Mouse (Mus musculus) lung, postnatal 0 days (tissue): ENCODE measurements around the gene Trappc10. TPM values are rescaled to one million over a fixed set of nuclear protein-coding genes. Genes with fewer than 3 reads are reported as not detected.
A peak's percentile ranks its signal among the peaks of the same experiment; 100 is the strongest.

Experiments
- ATAC-seq: fragments of 200-750 bp; cut with Nextera tagmentation; 2 replicates; pipeline ENCODE4 v1.8.0; 2017; ENCODE audit warnings: moderate library complexity
- DNase-seq: peaks from one replicate; pipeline ENCODE4 v3.0.0-alpha.2; 2016; ENCODE audit warnings: low spot score
- H3K27ac ChIP-seq: fragments of 300-500 bp; sonication (generic); 2 replicates; pipeline ENCODE4 v1.5.1; 2014; ENCODE audit warnings: antibody characterized with exemption, mild to moderate bottlenecking, low read length, mixed read lengths
- H3K27me3 ChIP-seq: fragments of 300-500 bp; sonication (generic); replicated peaks from 2 replicates; pipeline ENCODE4 v1.6.1; 2014; ENCODE audit warnings: low read length, mixed read lengths; ENCODE audit not compliant: insufficient read depth
- H3K36me3 ChIP-seq: fragments of 300-500 bp; sonication (generic); 2 replicates; pipeline ENCODE4 v1.6.1; 2014; ENCODE audit warnings: low read length, mixed read lengths; ENCODE audit not compliant: insufficient read depth
- H3K4me1 ChIP-seq: fragments of 300-500 bp; sonication (generic); 2 replicates; pipeline ENCODE4 v1.6.1; 2014; ENCODE audit warnings: antibody characterized with exemption, low read depth, low read length, mixed read lengths; ENCODE audit not compliant: insufficient read depth
- H3K4me2 ChIP-seq: fragments of 300-500 bp; sonication (generic); replicated peaks from 2 replicates; pipeline ENCODE4 v1.6.1; 2014; ENCODE audit warnings: low read depth, mild to moderate bottlenecking, low read length, moderate library complexity, mixed read lengths
- H3K4me3 ChIP-seq: fragments of 300-500 bp; sonication (generic); 2 replicates; pipeline ENCODE4 v1.5.1; 2014; ENCODE audit warnings: low read depth, low read length
- H3K9ac ChIP-seq: fragments of 300-500 bp; sonication (generic); replicated peaks from 2 replicates; pipeline ENCODE4 v1.6.1; 2014; ENCODE audit warnings: low read depth, mild to moderate bottlenecking
- H3K9me3 ChIP-seq: fragments of 300-500 bp; sonication (generic); 2 replicates; pipeline ENCODE4 v1.6.1; 2016; ENCODE audit warnings: low read length, mixed read lengths
- CTCF ChIP-seq: IDR thresholded peaks from 2 replicates; pipeline ENCODE4 v1.5.1; 2016; ENCODE audit warnings: antibody characterized with exemption, mild to moderate bottlenecking
- EP300 ChIP-seq: IDR thresholded peaks from 2 replicates; pipeline ENCODE4 v1.6.1; 2016; ENCODE audit warnings: antibody characterized with exemption, mild to moderate bottlenecking, control low read depth
- WGBS: fragments of 180-500 bp; shearing (Covaris S2); extraction: QIAGEN DNeasy Blood & Tissue Kit; methylation state at CpG from one replicate; pipeline ENCODE4 v1.1.7; 2014; 5-methylcytosine and 5-hydroxymethylcytosine counted together
- polyA plus RNA-seq: library from polyadenylated mRNA; unstranded; fragments of >200 nt; fragmentation: Nextera tagmentation; extraction: Ambion mirVana; gene quantifications from 2 replicates; pipeline ENCODE4 v1.2.1, GENCODE M21; 2015

The Trappc10 gene
- 19.2 and 19.9 TPM in 2 replicates for polyA plus RNA-seq

GRCm38 (mm10) chr10:78244438-78245224 lies at the start of gene Trappc10:
Gene Trappc10 (minus strand): TSS chr10:78244641.
- WGBS, result 0% methylated on average over 40 of the region's 74 CpGs
- no peak for TF ChIP-seq CTCF
- TF ChIP-seq EP300, result peak; percentile 21; the same call in 1 of the 2 replicates

GRCm38 (mm10) chr10:78293576-78293975 lies 49.1 kb upstream of the Trappc10 start:
- TF ChIP-seq CTCF (no peak), EP300 (no peak)
- Histone ChIP-seq H3K27ac (no peak overlapping the region), H3K27me3 (no peaks in the 10 kb centered on the region), H3K4me3 (no peak overlapping the region), H3K4me1 (peaks cover 16% of the 10 kb centered on the region; the same call in 1 of the 2 replicates), H3K36me3 (no peaks in the 10 kb centered on the region), H3K9me3 (no peaks in the 10 kb centered on the region), H3K4me2 (no peak overlapping the region), H3K9ac (no peak overlapping the region)
- WGBS, result 67% methylated on average over 1 of the region's 1 CpGs
- DNase-seq (no peak), ATAC-seq (no peak)

More at GRCm38 (mm10) chr10:78244438-78245224, at the start of gene Trappc10:
- peak within 1 kb of the TSS; percentile 72 for H3K27ac ChIP-seq
- no peaks in the 10 kb centered on the region for H3K36me3 ChIP-seq
- H3K9me3 ChIP-seq, result no peaks in the 10 kb centered on the region
- DNase-seq (peak; percentile 93), ATAC-seq (peak; percentile 98)
- H3K9ac ChIP-seq, result peak within 1 kb of the TSS; percentile 74
- peaks cover 12% of the 10 kb centered on the region for H3K4me1 ChIP-seq
- H3K27me3 ChIP-seq, result no peaks in the 10 kb centered on the region
- peak within 1 kb of the TSS; percentile 74 for H3K4me3 ChIP-seq
- H3K4me2 ChIP-seq, result peak within 1 kb of the TSS; percentile 91

GRCm38 (mm10) chr10:78292381-78292780 lies 47.9 kb upstream of the Trappc10 start:
- WGBS, result 89% methylated on average over 5 of the region's 5 CpGs

GRCm38 (mm10) chr10:78290730-78291535 lies 46.5 kb upstream of the Trappc10 start:
- H3K4me2 ChIP-seq, result no peak overlapping the region
- no peak overlapping the region for H3K4me3 ChIP-seq
- H3K36me3 ChIP-seq, result peaks cover 17% of the 10 kb centered on the region; the same call in 1 of the 2 replicates
- no peak overlapping the region for H3K27ac ChIP-seq
- DNase-seq (peak; percentile 6), ATAC-seq (no peak)
- no peaks in the 10 kb centered on the region for H3K27me3 ChIP-seq
- no peaks in the 10 kb centered on the region for H3K4me1 ChIP-seq
- WGBS, result 75% methylated on average over 8 of the region's 8 CpGs
- H3K9me3 ChIP-seq, result no peaks in the 10 kb centered on the region
- H3K9ac ChIP-seq, result no peak overlapping the region
- TF ChIP-seq EP300 (no peak), CTCF (no peak)

More at GRCm38 (mm10) chr10:78292381-78292780, 47.9 kb upstream of the Trappc10 start:
- Histone ChIP-seq H3K27ac (no peak overlapping the region), H3K9me3 (no peaks in the 10 kb centered on the region), H3K4me1 (peaks cover 6% of the 10 kb centered on the region; the same call in 1 of the 2 replicates), H3K4me2 (no peak overlapping the region), H3K4me3 (no peak overlapping the region), H3K27me3 (no peaks in the 10 kb centered on the region), H3K36me3 (0 out of 2 replicates have a peak, but pooled peaks cover 2% of the 10 kb centered on the region), H3K9ac (no peak overlapping the region)
- DNase-seq (no peak), ATAC-seq (no peak)
- no peak for TF ChIP-seq CTCF
- TF ChIP-seq EP300, result no peak

- Histone ChIP-seq H3K9ac (no peak overlapping the region), H3K4me3 (no peak overlapping the region), H3K27me3 (no peaks in the 10 kb centered on the region), H3K4me1 (no peaks in the 10 kb centered on the region), H3K4me2 (no peak overlapping the region), H3K36me3 (peaks cover 21% of the 10 kb centered on the region), H3K9me3 (no peaks in the 10 kb centered on the region), H3K27ac (no peak overlapping the region)
- TF ChIP-seq EP300, result no peak
- no peak for TF ChIP-seq CTCF
- WGBS, result 93% methylated on average over 4 of the region's 4 CpGs
- ATAC-seq, result no peak
- no peak for DNase-seq
Observed at GRCm38 (mm10) chr10:78288896-78289295, 44.5 kb upstream of the Trappc10 start.

GRCm38 (mm10) chr10:78288135-78288534 lies 43.7 kb upstream of the Trappc10 start:
- Histone ChIP-seq H3K4me1 (no peaks in the 10 kb centered on the region), H3K4me3 (no peak overlapping the region), H3K27me3 (no peaks in the 10 kb centered on the region), H3K9ac (no peak overlapping the region), H3K27ac (no peak overlapping the region), H3K36me3 (peaks cover 25% of the 10 kb centered on the region), H3K4me2 (no peak overlapping the region), H3K9me3 (no peaks in the 10 kb centered on the region)
- WGBS, result 74% methylated on average over 5 of the region's 5 CpGs
- ATAC-seq (no peak), DNase-seq (no peak)
- TF ChIP-seq EP300 (no peak), CTCF (no peak)
